ENCODE assay signal across 21 mouse cellular contexts in genomic region chr9:77708950-77709349, GRCm38 (mm10). TPM values are rescaled to one million over a fixed set of nuclear protein-coding genes. Genes with fewer than 3 reads are reported as not detected.
DNase-seq lines count a peak whose midpoint lies in the region; ATAC-seq and TF ChIP-seq lines count a peak whose summit lies in the region.
"Had no signal": no experiment of that assay in that cellular context is flagged by ENCODE, and none has a peak within 500 bp of the region (broad histone marks: within the 10 kb centered on the region; RNA-seq: fewer than 3 reads in every experiment).

No protein-coding gene starts in this region.

- intact Hi-C loops in left cerebral cortex, postnatal 36 days (cut with DNase I), result no loop called here

- TF ChIP-seq CTCF in thymus, adult 2 months (IDR thresholded peaks at IDR 0.05; ENCODE audit: borderline replicate concordance, control insufficient read depth, extremely low read depth, insufficient read depth, low read length, poor library complexity), result no peak
- TF ChIP-seq CTCF in midbrain, postnatal 0 days (IDR thresholded peaks at IDR 0.05), result no peak

- H3K36me3 ChIP-seq in thymus, adult 2 months (ENCODE audit: control insufficient read depth, insufficient read depth, low read length), result no peaks in the 10 kb centered on the region
- no peaks in the 10 kb centered on the region for H3K36me3 ChIP-seq in midbrain, embryonic 11.5 days (ENCODE audit: control insufficient read depth, insufficient read depth, low read length)
- H3K36me3 ChIP-seq in midbrain, postnatal 0 days (ENCODE audit: insufficient read depth, low read length), result no peaks in the 10 kb centered on the region
- H3K36me3 ChIP-seq: heart, embryonic 13.5 days; liver, embryonic 12.5 days had no signal

- no peak for TF ChIP-seq POLR2A in thymus, adult 2 months (IDR thresholded peaks at IDR 0.05; ENCODE audit: control insufficient read depth, extremely low read depth, insufficient read depth, low read length, poor library complexity)

- DNase-seq in left cerebral cortex, adult 11 months (ENCODE audit: low spot score), result peak; percentile 2
- DNase-seq in left cerebral cortex, postnatal 36 days (ENCODE audit: low spot score in 2 of 2), result no peak
- peak; percentile 57 for DNase-seq in A20 (ENCODE audit: low read depth, low spot score)
- peak; percentile 38 for DNase-seq in MEL-GATA-1-ER (ENCODE audit: extremely low read depth, low read depth)
- DNase-seq in thymus, adult 2 months, result no peak
- no peak for DNase-seq in midbrain, embryonic 11.5 days (ENCODE audit: low spot score, missing footprints)
- DNase-seq in midbrain, postnatal 0 days (ENCODE audit: low spot score), result no peak
- DNase-seq: adrenal gland, postnatal 10 days; cerebellum, adult 9-10 months; gastrocnemius, postnatal 14 days; heart, postnatal 4 days; kidney, adult 2 months; kidney, postnatal 25 days; layer of hippocampus, postnatal 36 days; left cerebral cortex, postnatal 4 days; midbrain, embryonic 14.5 days; thymus, postnatal 4 days had no signal

- no peak overlapping the region for H3K4me3 ChIP-seq in thymus, adult 2 months (ENCODE audit: control insufficient read depth, insufficient read depth, low read length)
- no peak overlapping the region for H3K4me3 ChIP-seq in midbrain, embryonic 11.5 days (ENCODE audit: low read depth, low read length)
- H3K4me3 ChIP-seq in midbrain, postnatal 0 days (ENCODE audit: low read depth, low read length), result no peak overlapping the region
- H3K4me3 ChIP-seq: heart, embryonic 13.5 days; liver, embryonic 12.5 days had no signal

- no peak overlapping the region for H3K4me2 ChIP-seq in midbrain, embryonic 11.5 days
- H3K4me2 ChIP-seq in midbrain, postnatal 0 days (ENCODE audit: low read depth, low read length, poor library complexity, severe bottlenecking), result no peak overlapping the region
- H3K4me2 ChIP-seq: heart, embryonic 13.5 days; liver, embryonic 12.5 days had no signal

- H3K27me3 ChIP-seq in thymus, adult 2 months (ENCODE audit: control insufficient read depth, insufficient read depth, low read length), result no peaks in the 10 kb centered on the region
- no peaks in the 10 kb centered on the region for H3K27me3 ChIP-seq in midbrain, embryonic 11.5 days (ENCODE audit: control insufficient read depth, insufficient read depth, low read length)
- no peaks in the 10 kb centered on the region for H3K27me3 ChIP-seq in midbrain, postnatal 0 days (ENCODE audit: insufficient read depth, low read length)
- H3K27me3 ChIP-seq: heart, embryonic 13.5 days; liver, embryonic 12.5 days had no signal

- peak; percentile 88 for ATAC-seq in megakaryocyte, adult 5-6 weeks (ENCODE audit: poor library complexity, severe bottlenecking)
- no peak for ATAC-seq in midbrain, embryonic 11.5 days (ENCODE audit: low FRiP score)
- ATAC-seq in midbrain, postnatal 0 days (ENCODE audit: low FRiP score), result no peak
- ATAC-seq: CD4-positive, CD25-positive, alpha-beta regulatory T cell, adult 4 months; liver, embryonic 12.5 days had no signal

- H3K9ac ChIP-seq in midbrain, embryonic 11.5 days (ENCODE audit: low read length), result no peak overlapping the region
- H3K9ac ChIP-seq in midbrain, postnatal 0 days (replicated peaks; ENCODE audit: low read length, poor library complexity, severe bottlenecking), result no peak overlapping the region
- H3K9ac ChIP-seq: heart, embryonic 13.5 days; liver, embryonic 12.5 days had no signal

- H3K4me1 ChIP-seq in thymus, adult 2 months (replicated peaks; ENCODE audit: control insufficient read depth, insufficient read depth, low read length), result no peaks in the 10 kb centered on the region; the same call in 1 of the 2 replicates
- no peaks in the 10 kb centered on the region for H3K4me1 ChIP-seq in midbrain, embryonic 11.5 days (ENCODE audit: control insufficient read depth, insufficient read depth, low read length)
- H3K4me1 ChIP-seq in midbrain, postnatal 0 days (ENCODE audit: insufficient read depth, low read length), result no peaks in the 10 kb centered on the region
- H3K4me1 ChIP-seq: liver, embryonic 12.5 days had no signal

- no peaks in the 10 kb centered on the region for H3K9me3 ChIP-seq in midbrain, embryonic 11.5 days (ENCODE audit: control insufficient read depth, low read length)
- H3K9me3 ChIP-seq in midbrain, postnatal 0 days (ENCODE audit: low read length), result no peaks in the 10 kb centered on the region
- H3K9me3 ChIP-seq: heart, embryonic 13.5 days; liver, embryonic 12.5 days had no signal

- WGBS in thymus, adult 2 months, result 41% methylated on average over 5 of the region's 5 CpGs
- 79% methylated on average over 5 of the region's 5 CpGs for WGBS in midbrain, embryonic 11.5 days
- WGBS in midbrain, postnatal 0 days, result 75% methylated on average over 5 of the region's 5 CpGs

- H3K27ac ChIP-seq in thymus, adult 2 months (ENCODE audit: control insufficient read depth, insufficient read depth, low read length), result no peak overlapping the region
- H3K27ac ChIP-seq in midbrain, embryonic 11.5 days (ENCODE audit: low read depth, low read length), result no peak overlapping the region
- H3K27ac ChIP-seq in midbrain, postnatal 0 days (ENCODE audit: low read depth, low read length), result no peak overlapping the region
- H3K27ac ChIP-seq: heart, embryonic 13.5 days; liver, embryonic 12.5 days had no signal

RNA-seq across cellular contexts. Expression of gene Gclc, which starts 45.4 kb away (rescaled TPM):
- total RNA-seq in left cerebral cortex, postnatal 36 days (2021), result 10 to 100 TPM; 43.3 to 44.6 TPM
- total RNA-seq in megakaryocyte, adult 5-6 weeks (2015), result 21.9 and 25.7 TPM in 2 replicates
- 24.7 and 28.5 TPM in 2 replicates for total RNA-seq in megakaryocyte, adult 5-6 weeks (2017)
- 24.7 and 26.6 TPM in 2 replicates for polyA plus RNA-seq in thymus, adult 2 months (2012; rRNA removed)
- 21.0 and 21.6 TPM in 2 replicates for polyA plus RNA-seq in midbrain, embryonic 11.5 days (2014; fragmentation: Nextera tagmentation; extraction: Ambion mirVana)
- 23.7 and 29.7 TPM in 2 replicates for total RNA-seq in midbrain, postnatal 0 days (2014; rRNA removed)
- polyA plus RNA-seq in midbrain, postnatal 0 days (2015; fragmentation: Nextera tagmentation; extraction: Ambion mirVana), result 13.3 and 15.7 TPM in 2 replicates

Comparison
In these comparisons a context has a peak if more than half of its experiments do, and no peak if none do; other contexts are left out.
1. DNase-seq: peak in left cerebral cortex, adult 11 months (single experiment), A20 (single experiment) and MEL-GATA-1-ER (single experiment); none in left cerebral cortex, postnatal 36 days (0 of 2), thymus, adult 2 months (single experiment), midbrain, embryonic 11.5 days (single experiment) and midbrain, postnatal 0 days (single experiment).